Mouse (Mus musculus): ENCODE data around the gene Trir. TPM values are rescaled to one million over a fixed set of nuclear protein-coding genes. Genes with fewer than 3 reads are reported as not detected.

Gene Trir
- polyA plus RNA-seq (2017; shearing (Covaris generic)) = 198 TPM

DNA sequence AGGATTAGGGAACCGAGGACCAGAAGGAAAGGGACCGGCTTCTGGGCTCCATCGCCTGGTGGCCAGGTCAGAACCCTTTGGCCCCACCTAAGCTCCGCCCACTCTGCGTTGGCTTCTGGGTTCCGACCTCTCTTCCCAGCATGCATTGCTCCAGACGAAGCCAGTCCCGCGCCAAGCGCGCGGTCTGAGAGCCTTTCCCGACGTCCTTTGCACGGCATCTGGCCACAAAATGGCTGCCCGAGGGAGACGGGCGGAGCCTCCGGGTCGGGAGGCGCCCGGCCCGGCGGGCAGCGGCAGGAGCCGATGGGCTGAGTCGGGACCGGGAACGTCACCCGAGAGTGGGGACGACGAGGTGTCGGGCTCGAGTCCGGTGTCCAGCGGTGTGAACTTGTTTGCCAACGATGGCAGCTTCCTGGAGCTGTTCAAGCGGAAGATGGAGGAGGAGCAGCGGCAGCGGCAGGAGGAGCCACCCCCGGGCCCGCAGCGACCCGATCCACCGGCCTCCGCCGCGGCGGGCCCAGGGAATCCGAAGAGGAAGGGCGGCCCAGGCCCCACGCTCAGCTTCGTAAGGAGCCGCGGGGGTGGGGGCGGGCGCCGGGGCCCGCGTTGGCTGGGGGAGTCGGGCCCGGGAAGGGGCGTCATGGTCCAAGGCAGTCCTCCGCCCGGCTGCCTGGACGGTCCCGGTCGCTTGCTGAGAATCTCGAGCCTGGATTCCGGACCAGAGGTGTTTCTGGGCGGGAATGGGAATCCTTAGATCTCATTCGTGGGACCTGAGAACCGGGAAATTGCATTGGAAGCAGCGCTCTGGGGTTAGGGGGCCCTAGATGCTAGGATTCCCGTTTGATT is at the start of gene Trir:
Gene Trir, plus strand, starts transcription at position 154 of the 846 bp plus-strand sequence.

DNA sequence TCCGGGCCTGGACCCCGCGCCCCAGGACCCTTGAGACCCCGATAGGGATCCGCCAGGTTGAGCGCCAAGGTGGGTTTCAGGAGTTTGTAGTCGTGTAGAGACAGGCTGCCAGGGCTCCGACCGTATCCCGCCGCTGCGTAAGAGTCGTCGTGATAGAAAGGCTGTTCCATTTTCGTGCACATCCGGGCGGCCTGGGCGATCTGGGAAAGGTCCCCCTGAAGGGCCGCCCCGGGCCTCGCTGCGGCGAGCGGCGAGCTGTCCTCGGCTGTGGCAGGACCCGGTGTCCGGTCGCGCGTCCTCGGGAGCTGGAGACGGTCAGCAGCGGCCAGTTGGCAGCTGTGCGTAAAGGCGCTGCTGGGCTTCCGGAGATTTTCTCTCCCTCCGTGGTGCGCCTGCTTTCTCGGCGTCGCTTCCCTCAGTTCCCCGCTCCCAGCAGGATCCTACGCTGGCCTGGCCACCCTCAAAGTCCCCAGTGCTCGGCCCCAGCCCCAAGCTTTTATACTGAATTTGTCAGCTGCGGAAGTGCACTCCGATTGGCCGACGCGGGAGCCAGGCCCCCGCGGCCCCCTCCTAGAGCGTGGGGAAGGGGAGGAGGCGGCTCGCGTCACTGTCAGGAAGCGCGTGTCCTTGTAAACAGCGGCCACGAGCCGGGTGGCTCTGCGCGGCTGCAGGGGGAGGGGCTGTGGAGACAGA is 48.2 kb upstream of the Trir start, which contains the start of gene Junb:
Gene Junb, minus strand, starts transcription at position 471 of the 693 bp plus-strand sequence.

GRCm38 (mm10) chr8:84990349-84990748 is 36.3 kb upstream of the Trir start, which contains the start of gene Hook2:
Gene Hook2 (plus strand): TSS chr8:84990603.

GRCm38 (mm10) chr8:85014431-85014830 is 12.2 kb upstream of the Trir start, which contains the start of gene Best2:
Gene Best2 (minus strand): TSS chr8:85014531.

GRCm38 (mm10) chr8:85025098-85025932 is 1.3 kb upstream of the Trir start, which contains the start of gene Asna1:
Gene Asna1 (minus strand): TSS chr8:85025281.

DNA sequence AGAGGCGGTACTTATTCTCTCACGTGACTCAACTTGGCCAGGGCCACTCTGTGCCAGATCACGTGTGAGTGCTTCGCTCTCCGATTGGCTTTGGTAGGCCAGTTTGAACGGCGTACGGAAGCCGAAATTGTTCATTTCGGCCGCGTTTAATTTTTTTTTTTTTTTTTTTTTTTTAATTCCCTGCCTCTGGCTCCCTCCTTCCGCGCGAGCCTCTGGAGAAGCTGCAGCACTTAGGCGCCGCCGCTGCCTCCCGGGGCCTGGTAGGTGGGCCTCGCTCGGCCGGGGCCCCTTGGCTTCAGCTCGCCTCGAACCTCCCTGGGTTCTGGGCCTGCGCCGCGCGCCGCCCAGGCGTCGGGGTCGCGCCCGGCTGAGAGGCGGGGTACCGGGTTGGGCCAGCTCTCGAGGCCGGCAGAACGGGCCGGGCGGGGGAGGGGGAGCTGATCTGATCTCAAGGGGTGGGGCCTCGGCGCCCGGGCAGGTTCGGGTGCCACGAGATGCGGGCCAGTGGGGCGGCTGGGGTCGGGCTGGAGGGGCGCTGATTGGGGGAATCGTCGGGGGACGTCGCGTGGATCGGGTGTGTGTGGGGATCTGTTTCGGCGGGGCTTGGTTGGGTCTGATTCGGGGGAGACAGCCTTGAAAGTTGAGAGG is 10.2 kb downstream of the Trir start, which contains the start of gene Tnpo2:
Gene Tnpo2, plus strand, starts transcription at position 198 of the 648 bp plus-strand sequence.

DNA sequence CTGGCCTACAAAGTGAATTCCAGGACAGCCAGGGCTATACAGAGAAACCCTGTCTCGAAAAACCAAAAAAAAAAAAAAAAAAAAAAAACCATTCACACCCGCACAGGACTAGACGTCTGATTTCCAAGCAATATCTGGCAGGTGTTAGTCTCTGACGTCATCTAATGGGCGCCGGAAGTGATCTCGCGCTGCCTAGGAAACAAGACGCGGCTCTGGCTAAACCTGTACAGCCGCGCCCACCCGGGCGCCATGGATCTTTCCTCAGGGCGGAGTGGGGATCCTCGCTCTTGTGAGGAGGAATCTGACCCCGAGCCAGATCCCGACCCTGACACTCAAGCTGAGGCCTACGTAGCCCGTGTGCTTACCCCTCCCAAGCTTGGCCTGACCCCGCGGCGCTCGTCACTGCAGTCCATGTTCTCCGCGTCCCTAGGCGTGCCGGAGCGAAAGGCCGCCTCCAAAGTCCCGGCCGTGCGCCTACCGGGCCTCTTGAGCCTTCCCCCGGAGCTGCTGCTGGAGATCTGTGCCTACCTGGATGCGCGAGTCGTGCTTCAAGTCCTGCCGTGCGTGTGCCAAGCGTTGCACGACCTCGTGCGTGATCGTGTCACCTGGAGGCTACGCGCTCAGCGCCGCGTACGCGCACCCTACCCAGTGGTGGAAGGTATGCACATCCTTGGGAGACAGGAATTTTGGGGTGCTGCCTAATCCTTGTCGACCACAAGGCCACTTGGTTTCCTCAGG is 33.4 kb downstream of the Trir start, which contains the start of gene Fbxw9:
Gene Fbxw9, plus strand, starts transcription at position 177 of the 738 bp plus-strand sequence.

GRCm38 (mm10) chr8:85067982-85068381 is 41.4 kb downstream of the Trir start, which contains the start of gene Gm5741:
Gene Gm5741 (minus strand): TSS chr8:85067982.

DNA sequence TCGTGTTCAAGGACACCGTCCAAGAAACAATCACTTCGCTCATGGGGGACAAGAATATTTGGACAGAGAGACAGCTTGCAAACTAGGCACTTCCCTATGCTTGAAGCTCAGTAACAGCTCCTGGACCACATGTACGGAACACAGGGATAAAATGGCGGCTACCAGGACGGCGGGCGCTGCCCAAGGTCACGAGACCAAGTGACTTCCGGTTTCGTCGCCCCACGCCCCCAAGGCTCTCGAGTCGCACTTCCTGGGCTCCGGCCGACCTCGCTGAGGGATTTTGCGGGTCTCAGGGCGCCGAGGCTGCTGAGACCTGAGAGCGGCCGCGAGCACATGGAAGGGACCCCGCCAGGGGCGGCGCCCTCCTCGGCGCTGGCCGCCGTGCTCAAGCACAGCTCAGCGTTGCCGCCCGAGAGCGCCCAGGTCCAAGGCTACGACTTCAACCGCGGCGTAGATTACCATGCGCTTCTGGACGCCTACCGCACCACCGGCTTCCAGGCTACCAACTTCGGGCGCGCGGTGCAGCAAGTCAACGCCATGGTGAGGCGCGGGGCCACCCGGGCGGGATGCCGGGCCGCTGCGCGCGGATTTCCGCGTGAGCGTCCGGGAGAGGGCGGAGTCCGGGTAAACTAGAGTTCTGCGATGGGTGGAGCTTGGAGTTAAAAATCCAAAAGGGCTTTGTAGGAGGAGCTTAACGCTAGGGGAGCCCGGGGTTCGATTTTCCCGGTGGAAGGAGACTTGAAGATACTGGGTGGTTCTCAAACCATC is 45.1 kb downstream of the Trir start, which contains the start of gene Dhps:
Gene Dhps, plus strand, starts transcription at position 244 of the 768 bp plus-strand sequence.

Other genes with a start within 250 kb of the Trir start
- gene Nfix, start 226.5 kb upstream of the Trir start, polyA plus RNA-seq (2017; shearing (Covaris generic)) = 12.2 TPM
- gene Dand5, start 204.0 kb upstream of the Trir start, polyA plus RNA-seq (2017; shearing (Covaris generic)) = 3.3 TPM
- gene Gadd45gip1, start 195.3 kb upstream of the Trir start, polyA plus RNA-seq (2017; shearing (Covaris generic)) = 19.6 TPM
- 113 TPM for gene Rad23a, start 186.2 kb upstream of the Trir start, polyA plus RNA-seq (2017; shearing (Covaris generic))
- 547 TPM for gene Calr, start 179.9 kb upstream of the Trir start, polyA plus RNA-seq (2017; shearing (Covaris generic))
- 59.5 TPM for gene Farsa, start 169.8 kb upstream of the Trir start, polyA plus RNA-seq (2017; shearing (Covaris generic))
- gene Syce2, start 154.7 kb upstream of the Trir start, polyA plus RNA-seq (2017; shearing (Covaris generic)) = 5.3 TPM
- 22.4 TPM for gene Gcdh, start 132.9 kb upstream of the Trir start, polyA plus RNA-seq (2017; shearing (Covaris generic))
- gene Klf1, start 124.9 kb upstream of the Trir start, polyA plus RNA-seq (2017; shearing (Covaris generic)) = 0.57 TPM
- 5.6 TPM for gene Dnase2a, start 118.3 kb upstream of the Trir start, polyA plus RNA-seq (2017; shearing (Covaris generic))
- gene Mast1, start 89.5 kb upstream of the Trir start, polyA plus RNA-seq (2017; shearing (Covaris generic)) = 0.24 TPM
- not detected for gene Rtbdn, start 79.8 kb upstream of the Trir start, polyA plus RNA-seq (2017; shearing (Covaris generic))
- gene Gm49661, start 57.4 kb upstream of the Trir start, polyA plus RNA-seq (2017; shearing (Covaris generic)) = not detected
- 110 TPM for gene Prdx2, start 57.2 kb upstream of the Trir start, polyA plus RNA-seq (2017; shearing (Covaris generic))
- 59.4 TPM for gene Rnaseh2a, start 57.1 kb upstream of the Trir start, polyA plus RNA-seq (2017; shearing (Covaris generic))
- gene Junb, start 48.1 kb upstream of the Trir start, polyA plus RNA-seq (2017; shearing (Covaris generic)) = 7,373 TPM
- 17.9 TPM for gene Hook2, start 36.2 kb upstream of the Trir start, polyA plus RNA-seq (2017; shearing (Covaris generic))
- not detected for gene Best2, start 12.3 kb upstream of the Trir start, polyA plus RNA-seq (2017; shearing (Covaris generic))
- 29.1 TPM for gene Asna1, start 1.5 kb upstream of the Trir start, polyA plus RNA-seq (2017; shearing (Covaris generic))
- 25.2 TPM for gene Tnpo2, start 10.1 kb downstream of the Trir start, polyA plus RNA-seq (2017; shearing (Covaris generic))
- 6.5 TPM for gene Fbxw9, start 33.2 kb downstream of the Trir start, polyA plus RNA-seq (2017; shearing (Covaris generic))
- not detected for gene Gm5741, start 41.2 kb downstream of the Trir start, polyA plus RNA-seq (2017; shearing (Covaris generic))
- gene Dhps, start 44.9 kb downstream of the Trir start, polyA plus RNA-seq (2017; shearing (Covaris generic)) = 89.1 TPM
- gene Wdr83os, start 53.9 kb downstream of the Trir start, polyA plus RNA-seq (2017; shearing (Covaris generic)) = 134 TPM
- 18.9 TPM for gene Wdr83, start 54.5 kb downstream of the Trir start, polyA plus RNA-seq (2017; shearing (Covaris generic))
- 93.4 TPM for gene Man2b1, start 56.4 kb downstream of the Trir start, polyA plus RNA-seq (2017; shearing (Covaris generic))
- gene Zfp791, start 96.3 kb downstream of the Trir start, polyA plus RNA-seq (2017; shearing (Covaris generic)) = not detected
- not detected for gene Cks1brt, start 125.1 kb downstream of the Trir start, polyA plus RNA-seq (2017; shearing (Covaris generic))
- gene Olfr371, start 199.2 kb downstream of the Trir start, polyA plus RNA-seq (2017; shearing (Covaris generic)) = not detected